Mouse (Mus musculus): ENCODE measurements around the gene Fam50b. TPM values are rescaled to one million over a fixed set of nuclear protein-coding genes. Genes with fewer than 3 reads are reported as not detected.

The Fam50b gene
- total and polyA plus RNA-seq, 3 experiments, result not detected

DNA sequence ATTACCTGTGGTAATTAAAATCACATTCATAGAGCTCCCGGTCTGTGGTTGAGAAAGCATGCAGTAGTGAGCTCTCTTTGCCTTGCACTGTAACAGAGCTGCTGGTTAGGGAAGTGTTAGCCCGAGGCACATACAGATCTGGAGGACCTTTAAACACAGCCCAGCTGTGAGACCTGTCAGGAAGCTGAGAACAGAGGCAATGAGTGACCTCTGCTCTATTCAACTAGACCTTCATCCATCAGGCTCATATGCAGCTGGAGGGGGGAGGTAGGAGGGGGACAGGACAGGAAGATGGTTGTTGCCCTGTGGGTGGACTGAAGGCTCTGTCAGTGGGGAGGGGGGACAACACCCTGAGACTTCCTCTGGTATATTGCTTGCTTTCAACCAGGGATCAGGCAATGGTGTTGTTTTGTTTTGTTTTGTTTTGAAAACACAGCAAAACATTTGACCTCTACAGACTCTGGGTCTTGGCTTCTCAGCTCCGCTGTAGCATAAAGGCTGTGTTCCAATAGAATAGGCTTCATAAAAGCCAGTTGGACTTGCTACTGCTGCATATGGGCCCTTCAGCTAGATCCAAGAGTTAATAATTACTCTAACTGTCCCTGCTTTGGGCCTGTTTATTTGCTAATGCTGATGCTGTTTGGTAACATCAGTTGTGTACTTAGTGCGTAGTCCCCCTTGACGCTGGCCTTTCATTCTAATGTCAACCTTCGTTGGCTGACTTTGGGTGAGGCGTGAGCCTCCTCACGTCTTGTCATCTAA, 9.6 kb upstream of the Fam50b start:
- no peaks in the 10 kb centered on the region for H3K27me3 ChIP-seq (ENCODE audit: control insufficient read depth in 1 of 2, insufficient read depth in 2 of 2, low read length in 2 of 2)
- TF ChIP-seq POLR2AphosphoS2 (IDR thresholded peaks at IDR 0.05; ENCODE audit: low read length), result no peak
- no peak for TF ChIP-seq RCOR1 (IDR thresholded peaks at IDR 0.05; ENCODE audit: low read depth, low read length)
- no peak for TF ChIP-seq GATA1 (IDR thresholded peaks at IDR 0.05; ENCODE audit: low read depth, low read length)
- TF ChIP-seq ZMIZ1 (IDR thresholded peaks at IDR 0.05; ENCODE audit: low read depth, low read length), result no peak
- TF ChIP-seq RAD21 (IDR thresholded peaks at IDR 0.05; ENCODE audit: low read depth, low read length), result no peak
- no peak for TF ChIP-seq JUND (IDR thresholded peaks at IDR 0.05; ENCODE audit: low read depth, low read length)
- no peak for TF ChIP-seq UBTF (IDR thresholded peaks at IDR 0.05; ENCODE audit: borderline replicate concordance, insufficient read depth, low read depth, low read length)
- no peak for TF ChIP-seq ZNF384 (IDR thresholded peaks at IDR 0.05; ENCODE audit: low read depth, low read length)
- no peak for TF ChIP-seq MEF2A (IDR thresholded peaks at IDR 0.05; ENCODE audit: extremely low read depth, insufficient replicate concordance, low read depth, low read length, poor library complexity, severe bottlenecking)
- no peak for TF ChIP-seq GABPA (IDR thresholded peaks at IDR 0.05; ENCODE audit: low read depth, low read length)

GRCm38 (mm10) chr13:34725800-34726476, 8.7 kb upstream of the Fam50b start:
- Histone ChIP-seq H3K27me3 (ENCODE audit: control insufficient read depth in 1 of 2, insufficient read depth in 2 of 2, low read length in 2 of 2) (no peaks in the 10 kb centered on the region), H3K4me3 (ENCODE audit: control insufficient read depth in 1 of 2, insufficient read depth in 1 of 2, low read depth in 2 of 2, low read length in 2 of 2) (no peak overlapping the region), H3K36me3 (ENCODE audit: control insufficient read depth in 1 of 2, insufficient read depth in 2 of 2, low read length in 2 of 2) (no peaks in the 10 kb centered on the region), H3K9me3 (replicated peaks; ENCODE audit: insufficient read depth, low read length) (no peaks in the 10 kb centered on the region), H3K9ac (ENCODE audit: control insufficient read depth, low read depth, low read length, poor library complexity, severe bottlenecking) (no peak overlapping the region), H3K4me1 (ENCODE audit: control insufficient read depth in 1 of 2, insufficient read depth in 2 of 2, low read length in 2 of 2) (no peaks in the 10 kb centered on the region), H3K27ac (ENCODE audit: control insufficient read depth, low read depth, low read length) (no peak overlapping the region), H3K79me2 (ENCODE audit: control insufficient read depth, insufficient read depth, low read length, poor library complexity) (no peaks in the 10 kb centered on the region)
- no peak for DNase-seq (ENCODE audit: low read depth, low spot score)
- TF ChIP-seq MAZ (IDR thresholded peaks at IDR 0.05; ENCODE audit: low read depth, low read length) (no peak), POLR2A (IDR thresholded peaks at IDR 0.05; ENCODE audit: control insufficient read depth in 1 of 2, insufficient read depth in 1 of 2, low read depth in 1 of 2, low read length in 2 of 2, poor library complexity in 1 of 2) (no peak), TCF12 (IDR thresholded peaks at IDR 0.05; ENCODE audit: low read depth, low read length) (no peak), RCOR1 (IDR thresholded peaks at IDR 0.05; ENCODE audit: low read depth, low read length) (no peak), CTCF (IDR thresholded peaks at IDR 0.05 in 2 of 3, conservative IDR thresholded peaks at IDR 0.05 in 1 of 3; ENCODE audit: control insufficient read depth in 1 of 3, insufficient read depth in 1 of 3, low read depth in 2 of 3, low read length in 3 of 3, poor library complexity in 1 of 3, severe bottlenecking in 1 of 3) (no peak), ZC3H11A (IDR thresholded peaks at IDR 0.05; ENCODE audit: low read depth, low read length) (no peak), EP300 (IDR thresholded peaks at IDR 0.05; ENCODE audit: low read depth in 1 of 2, low read length in 2 of 2) (no peak), MEF2A (IDR thresholded peaks at IDR 0.05; ENCODE audit: extremely low read depth, insufficient replicate concordance, low read depth, low read length, poor library complexity, severe bottlenecking) (no peak)

More for the DNA sequence above, 9.6 kb upstream of the Fam50b start:
- H3K9ac ChIP-seq (ENCODE audit: control insufficient read depth, low read depth, low read length, poor library complexity, severe bottlenecking), result no peak overlapping the region
- no peaks in the 10 kb centered on the region for H3K79me2 ChIP-seq (ENCODE audit: control insufficient read depth, insufficient read depth, low read length, poor library complexity)
- no peaks in the 10 kb centered on the region for H3K4me1 ChIP-seq (ENCODE audit: control insufficient read depth in 1 of 2, insufficient read depth in 2 of 2, low read length in 2 of 2)
- DNase-seq (ENCODE audit: low read depth, low spot score), result no peak
- no peak overlapping the region for H3K4me3 ChIP-seq (ENCODE audit: control insufficient read depth in 1 of 2, insufficient read depth in 1 of 2, low read depth in 2 of 2, low read length in 2 of 2)
- H3K27ac ChIP-seq (ENCODE audit: control insufficient read depth, low read depth, low read length), result no peak overlapping the region
- no peaks in the 10 kb centered on the region for H3K36me3 ChIP-seq (ENCODE audit: control insufficient read depth in 1 of 2, insufficient read depth in 2 of 2, low read length in 2 of 2)
- H3K9me3 ChIP-seq (replicated peaks; ENCODE audit: insufficient read depth, low read length), result no peaks in the 10 kb centered on the region

Measured in MEL (cell line).